Mouse (Mus musculus): Measurements from ENCODE around the gene Chrm4. TPM values are rescaled to one million over a fixed set of nuclear protein-coding genes. Genes with fewer than 3 reads are reported as not detected.

The Chrm4 gene
- polyA plus RNA-seq, 1 experiment: 0.55 TPM

GRCm38 (mm10) chr2:91966367-91966766 lies 39.3 kb downstream of the Chrm4 start:
- Histone ChIP-seq H3K27me3 (ENCODE audit: control insufficient read depth, insufficient read depth, insufficient read length) (no peaks in the 10 kb centered on the region), H3K79me2 (ENCODE audit: control insufficient read depth, insufficient read depth) (peaks cover 19% of the 10 kb centered on the region), H3K36me3 (ENCODE audit: control insufficient read depth, insufficient read depth) (no peaks in the 10 kb centered on the region), H3ac (ENCODE audit: control insufficient read depth, insufficient read length, low read depth) (no peak overlapping the region), H3K4me3 (ENCODE audit: insufficient read depth, poor library complexity, severe bottlenecking) (no peak overlapping the region), H3K79me3 (ENCODE audit: low read depth) (peaks cover 15% of the 10 kb centered on the region)
- TF ChIP-seq MAX (IDR thresholded peaks at IDR 0.05): no peak
- TF ChIP-seq USF1 (IDR thresholded peaks at IDR 0.05; ENCODE audit: low read depth): peak; percentile 17

- Histone ChIP-seq H3K27me3 (ENCODE audit: control insufficient read depth, insufficient read depth, insufficient read length) (no peaks in the 10 kb centered on the region), H3K36me3 (ENCODE audit: control insufficient read depth, insufficient read depth) (no peaks in the 10 kb centered on the region), H3K4me3 (ENCODE audit: insufficient read depth, poor library complexity, severe bottlenecking) (no peak overlapping the region), H3K79me2 (ENCODE audit: control insufficient read depth, insufficient read depth) (peaks cover 3% of the 10 kb centered on the region), H3ac (ENCODE audit: control insufficient read depth, insufficient read length, low read depth) (no peak overlapping the region), H3K79me3 (ENCODE audit: low read depth) (peaks cover under 1% of the 10 kb centered on the region)
- TF ChIP-seq MYOG (IDR thresholded peaks at IDR 0.05; ENCODE audit: control insufficient read depth, extremely low read depth, insufficient read length) (no peak), CTCF (IDR thresholded peaks at IDR 0.05; ENCODE audit: control insufficient read depth, insufficient read depth, insufficient read length) (no peak), MAX (IDR thresholded peaks at IDR 0.05) (no peak), MYOD1 (IDR thresholded peaks at IDR 0.05; ENCODE audit: control insufficient read depth, insufficient read length, low read depth) (no peak), USF1 (IDR thresholded peaks at IDR 0.05; ENCODE audit: low read depth) (no peak), CEBPB (IDR thresholded peaks at IDR 0.05; ENCODE audit: low read depth) (no peak), FOSL1 (IDR thresholded peaks at IDR 0.05; ENCODE audit: insufficient read depth, low read length, poor library complexity, severe bottlenecking) (no peak)
These were observed 40.9 kb downstream of the Chrm4 start for GRCm38 (mm10) chr2:91967962-91968361.

GRCm38 (mm10) chr2:91971231-91972097 lies 44.4 kb downstream of the Chrm4 start:
- Histone ChIP-seq H3K36me3 (ENCODE audit: control insufficient read depth, insufficient read depth) (no peaks in the 10 kb centered on the region), H3K79me3 (ENCODE audit: low read depth) (no peaks in the 10 kb centered on the region), H3K4me3 (ENCODE audit: insufficient read depth, poor library complexity, severe bottlenecking) (no peak overlapping the region), H3K27me3 (ENCODE audit: control insufficient read depth, insufficient read depth, insufficient read length) (peaks cover 20% of the 10 kb centered on the region), H3ac (ENCODE audit: control insufficient read depth, insufficient read length, low read depth) (no peak overlapping the region), H3K79me2 (ENCODE audit: control insufficient read depth, insufficient read depth) (no peaks in the 10 kb centered on the region)
- no peak for TF ChIP-seq USF1 (IDR thresholded peaks at IDR 0.05; ENCODE audit: low read depth)
- TF ChIP-seq MAX (IDR thresholded peaks at IDR 0.05): no peak
- no peak for TF ChIP-seq FOSL1 (IDR thresholded peaks at IDR 0.05; ENCODE audit: insufficient read depth, low read length, poor library complexity, severe bottlenecking)
- TF ChIP-seq MYOD1 (IDR thresholded peaks at IDR 0.05; ENCODE audit: control insufficient read depth, insufficient read length, low read depth): no peak
- TF ChIP-seq MYOG (IDR thresholded peaks at IDR 0.05; ENCODE audit: control insufficient read depth, extremely low read depth, insufficient read length): no peak
- TF ChIP-seq CTCF (IDR thresholded peaks at IDR 0.05; ENCODE audit: control insufficient read depth, insufficient read depth, insufficient read length): no peak
- no peak for TF ChIP-seq CEBPB (IDR thresholded peaks at IDR 0.05; ENCODE audit: low read depth)

- Histone ChIP-seq H3K79me3 (ENCODE audit: low read depth) (no peaks in the 10 kb centered on the region), H3K36me3 (ENCODE audit: control insufficient read depth, insufficient read depth) (no peaks in the 10 kb centered on the region), H3K79me2 (ENCODE audit: control insufficient read depth, insufficient read depth) (no peaks in the 10 kb centered on the region), H3K4me3 (ENCODE audit: insufficient read depth, poor library complexity, severe bottlenecking) (no peak overlapping the region), H3ac (ENCODE audit: control insufficient read depth, insufficient read length, low read depth) (no peak overlapping the region), H3K27me3 (ENCODE audit: control insufficient read depth, insufficient read depth, insufficient read length) (peaks cover 27% of the 10 kb centered on the region)
- TF ChIP-seq CEBPB (IDR thresholded peaks at IDR 0.05; ENCODE audit: low read depth) (no peak), FOSL1 (IDR thresholded peaks at IDR 0.05; ENCODE audit: insufficient read depth, low read length, poor library complexity, severe bottlenecking) (no peak), MYOG (IDR thresholded peaks at IDR 0.05; ENCODE audit: control insufficient read depth, extremely low read depth, insufficient read length) (no peak), CTCF (IDR thresholded peaks at IDR 0.05; ENCODE audit: control insufficient read depth, insufficient read depth, insufficient read length) (no peak), MAX (IDR thresholded peaks at IDR 0.05) (no peak)
These were observed 45.1 kb downstream of the Chrm4 start for GRCm38 (mm10) chr2:91972121-91972566.

- H3K79me3 ChIP-seq (ENCODE audit: low read depth): no peaks in the 10 kb centered on the region
These were observed 46.5 kb downstream of the Chrm4 start for GRCm38 (mm10) chr2:91973416-91974135.

More at GRCm38 (mm10) chr2:91973416-91974135, 46.5 kb downstream of the Chrm4 start:
- no peaks in the 10 kb centered on the region for H3K79me2 ChIP-seq (ENCODE audit: control insufficient read depth, insufficient read depth)
- H3ac ChIP-seq (ENCODE audit: control insufficient read depth, insufficient read length, low read depth): no peak overlapping the region
- no peak overlapping the region for H3K4me3 ChIP-seq (ENCODE audit: insufficient read depth, poor library complexity, severe bottlenecking)
- no peaks in the 10 kb centered on the region for H3K36me3 ChIP-seq (ENCODE audit: control insufficient read depth, insufficient read depth)
- TF ChIP-seq CTCF (IDR thresholded peaks at IDR 0.05; ENCODE audit: control insufficient read depth, insufficient read depth, insufficient read length) (no peak), MYOG (IDR thresholded peaks at IDR 0.05; ENCODE audit: control insufficient read depth, extremely low read depth, insufficient read length) (no peak), FOSL1 (IDR thresholded peaks at IDR 0.05; ENCODE audit: insufficient read depth, low read length, poor library complexity, severe bottlenecking) (no peak), CEBPB (IDR thresholded peaks at IDR 0.05; ENCODE audit: low read depth) (no peak), MAX (IDR thresholded peaks at IDR 0.05) (no peak), USF1 (IDR thresholded peaks at IDR 0.05; ENCODE audit: low read depth) (no peak), MYOD1 (IDR thresholded peaks at IDR 0.05; ENCODE audit: control insufficient read depth, insufficient read length, low read depth) (no peak)
- peaks cover 29% of the 10 kb centered on the region for H3K27me3 ChIP-seq (ENCODE audit: control insufficient read depth, insufficient read depth, insufficient read length)
